Mouse (Mus musculus) midbrain, embryonic 14.5 days (tissue): ENCODE data around the gene Mgat4a. TPM values are rescaled to one million over a fixed set of nuclear protein-coding genes. Genes with fewer than 3 reads are reported as not detected.
A peak's percentile ranks its signal among the peaks of the same experiment; 100 is the strongest.

Experiments
- ATAC-seq: fragments of 200-750 bp; cut with Nextera tagmentation; 2 replicates; pipeline ENCODE4 v1.8.0; 2017; ENCODE audit warnings: moderate number of reproducible peaks, moderate library complexity; ENCODE audit not compliant: low FRiP score, low TSS enrichment
- DNase-seq: peaks from one replicate; pipeline ENCODE4 v3.0.0-alpha.2; 2015
- H3K27ac ChIP-seq: fragments of 300-500 bp; sonication (generic); replicated peaks from 2 replicates; pipeline ENCODE4 v1.5.1; 2014; ENCODE audit warnings: mild to moderate bottlenecking, low read depth, low read length, moderate library complexity
- H3K27me3 ChIP-seq: fragments of 300-500 bp; sonication (generic); 2 replicates; pipeline ENCODE4 v1.6.1; 2014; ENCODE audit warnings: low read length, control low read depth, mixed read lengths; ENCODE audit not compliant: control insufficient read depth, insufficient read depth
- H3K36me3 ChIP-seq: fragments of 300-500 bp; sonication (generic); 2 replicates; pipeline ENCODE4 v1.6.1; 2014; ENCODE audit warnings: low read length, control low read depth; ENCODE audit not compliant: control insufficient read depth, insufficient read depth
- H3K4me1 ChIP-seq: fragments of 300-500 bp; sonication (generic); 2 replicates; pipeline ENCODE4 v1.6.1; 2014; ENCODE audit warnings: mild to moderate bottlenecking, antibody characterized with exemption, low read length, control low read depth; ENCODE audit not compliant: control insufficient read depth, insufficient read depth
- H3K4me2 ChIP-seq: fragments of 300-500 bp; sonication (generic); 2 replicates; pipeline ENCODE4 v1.6.1; 2014; ENCODE audit warnings: mild to moderate bottlenecking, low read length, moderate library complexity
- H3K4me3 ChIP-seq: fragments of 300-500 bp; sonication (generic); replicated peaks from 2 replicates; pipeline ENCODE4 v1.5.1; 2014; ENCODE audit warnings: low read depth, low read length
- H3K9ac ChIP-seq: fragments of 300-500 bp; sonication (generic); replicated peaks from 2 replicates; pipeline ENCODE4 v1.6.1; 2014; ENCODE audit warnings: mild to moderate bottlenecking, low read length, moderate library complexity
- H3K9me3 ChIP-seq: fragments of 300-500 bp; sonication (generic); 2 replicates; pipeline ENCODE4 v1.6.1; 2016; ENCODE audit warnings: low read length, control low read depth, mixed read lengths; ENCODE audit not compliant: control insufficient read depth
- WGBS: fragments of 180-500 bp; shearing (Covaris S2); extraction: QIAGEN DNeasy Blood & Tissue Kit; methylation state at CpG from one replicate; pipeline ENCODE4 v1.1.7; 2014; 5-methylcytosine and 5-hydroxymethylcytosine counted together
- polyA plus RNA-seq: library from polyadenylated mRNA; unstranded; fragments of >200 nt; fragmentation: Nextera tagmentation; extraction: Ambion mirVana; gene quantifications from 2 replicates; pipeline ENCODE4 v1.2.1, GENCODE M21; 2014

Gene Mgat4a
- polyA plus RNA-seq, 1 experiment from 2014 or later: 11.6 TPM

DNA sequence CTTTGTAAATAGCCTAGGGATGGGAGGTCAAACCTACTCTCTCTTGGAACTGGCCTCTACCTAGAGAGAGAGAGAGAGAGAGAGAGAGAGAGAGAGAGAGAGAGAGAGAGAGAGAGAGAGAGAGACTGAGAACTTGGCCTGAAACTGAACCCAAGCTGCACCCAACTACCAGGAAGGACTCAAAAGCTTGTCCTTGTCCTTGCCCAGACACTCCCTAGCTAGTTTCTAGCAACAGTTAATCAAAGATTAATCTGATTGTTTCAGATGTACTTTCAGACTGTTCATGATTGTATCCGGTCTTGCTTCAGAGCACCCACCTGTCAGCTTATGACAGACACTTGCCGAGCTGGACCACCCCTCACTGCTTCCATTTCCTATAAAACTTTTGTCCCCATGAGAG is 25.5 kb upstream of the Mgat4a start:
- no peak for DNase-seq
- 71% methylated on average over 2 of the region's 2 CpGs for WGBS
- no peak for ATAC-seq

DNA sequence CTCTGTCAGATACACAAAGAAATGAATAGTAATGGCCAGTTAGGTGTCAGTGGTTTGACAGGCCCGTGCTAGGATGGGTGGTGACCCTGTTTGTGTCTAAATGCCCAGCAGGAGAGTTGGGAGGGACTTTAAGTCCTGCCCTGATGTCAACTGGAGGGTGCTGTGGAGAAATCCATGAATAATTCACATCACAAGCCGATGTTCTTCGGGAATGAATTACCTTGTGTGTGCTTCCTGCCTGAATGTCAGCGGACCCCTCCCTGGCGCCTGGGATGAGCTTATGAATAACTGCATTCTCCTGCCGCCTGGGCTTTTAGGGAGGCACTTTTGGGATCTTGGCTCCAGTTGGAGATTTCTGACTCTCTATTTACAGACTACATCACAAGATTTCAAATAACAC is 24.6 kb upstream of the Mgat4a start:
- Histone ChIP-seq H3K4me1 (no peaks in the 10 kb centered on the region), H3K4me3 (no peak overlapping the region), H3K27ac (no peak overlapping the region), H3K27me3 (no peaks in the 10 kb centered on the region), H3K9me3 (no peaks in the 10 kb centered on the region), H3K9ac (no peak overlapping the region), H3K36me3 (no peaks in the 10 kb centered on the region), H3K4me2 (no peak overlapping the region)
- WGBS: 14% methylated on average over 6 of the region's 6 CpGs
- DNase-seq (peak; percentile 41), ATAC-seq (no peak)

More for the DNA sequence above, 25.5 kb upstream of the Mgat4a start:
- Histone ChIP-seq H3K4me2 (no peak overlapping the region), H3K27me3 (no peaks in the 10 kb centered on the region), H3K9ac (no peak overlapping the region), H3K4me1 (no peaks in the 10 kb centered on the region), H3K36me3 (no peaks in the 10 kb centered on the region), H3K9me3 (no peaks in the 10 kb centered on the region), H3K27ac (no peak overlapping the region), H3K4me3 (no peak overlapping the region)

DNA sequence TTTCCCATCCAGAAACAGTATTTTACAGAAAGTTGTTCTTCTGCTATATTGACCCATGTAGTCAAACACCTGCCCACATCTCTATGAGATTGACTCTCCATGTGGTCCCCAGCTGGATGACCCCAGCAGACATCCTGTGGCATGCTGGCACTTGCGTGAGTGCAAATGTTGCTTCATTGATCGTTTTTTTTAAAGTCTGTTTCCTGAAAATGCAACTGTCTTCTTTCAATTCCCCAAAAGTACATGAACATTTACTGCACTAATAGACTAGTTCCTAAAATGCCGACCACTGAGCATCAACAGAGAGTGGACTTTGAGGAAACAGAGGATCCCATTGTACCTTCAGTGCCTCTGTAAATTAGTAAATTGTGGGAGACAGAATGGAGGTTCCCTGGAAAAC is 21.1 kb upstream of the Mgat4a start:
- no peak overlapping the region for H3K4me2 ChIP-seq
- H3K27me3 ChIP-seq: no peaks in the 10 kb centered on the region
- H3K4me3 ChIP-seq: no peak overlapping the region
- no peak for ATAC-seq
- DNase-seq: no peak
- H3K9me3 ChIP-seq: no peaks in the 10 kb centered on the region
- H3K27ac ChIP-seq: no peak overlapping the region
- H3K4me1 ChIP-seq: no peaks in the 10 kb centered on the region
- WGBS: 91% methylated on average over 3 of the region's 3 CpGs
- H3K9ac ChIP-seq: no peak overlapping the region
- H3K36me3 ChIP-seq: no peaks in the 10 kb centered on the region

DNA sequence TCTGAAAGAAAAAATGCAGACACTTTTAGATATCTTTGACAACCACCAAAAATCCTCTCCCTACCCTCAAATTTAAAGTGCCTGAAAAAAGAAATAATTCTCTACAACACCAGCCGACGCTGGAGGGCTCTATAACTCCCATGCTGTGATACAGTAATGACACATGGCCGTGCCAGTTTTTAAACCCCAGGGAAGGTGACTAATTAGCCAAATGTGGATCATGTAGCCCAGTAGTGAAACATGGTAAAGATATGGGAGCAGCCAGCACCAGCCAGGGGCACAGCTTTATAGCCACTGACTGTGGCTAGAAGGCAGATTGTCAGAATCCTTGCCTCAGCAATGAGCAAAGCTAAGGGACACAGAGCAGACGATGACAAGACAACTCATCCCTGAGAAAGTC is 19.5 kb upstream of the Mgat4a start:
- Histone ChIP-seq H3K4me3 (no peak overlapping the region), H3K4me2 (no peak overlapping the region), H3K27me3 (no peaks in the 10 kb centered on the region), H3K9me3 (no peaks in the 10 kb centered on the region), H3K27ac (no peak overlapping the region), H3K4me1 (no peaks in the 10 kb centered on the region), H3K9ac (no peak overlapping the region), H3K36me3 (no peaks in the 10 kb centered on the region)
- WGBS: 70% methylated on average over 4 of the region's 4 CpGs
- DNase-seq: peak; percentile 15
- ATAC-seq: no peak

DNA sequence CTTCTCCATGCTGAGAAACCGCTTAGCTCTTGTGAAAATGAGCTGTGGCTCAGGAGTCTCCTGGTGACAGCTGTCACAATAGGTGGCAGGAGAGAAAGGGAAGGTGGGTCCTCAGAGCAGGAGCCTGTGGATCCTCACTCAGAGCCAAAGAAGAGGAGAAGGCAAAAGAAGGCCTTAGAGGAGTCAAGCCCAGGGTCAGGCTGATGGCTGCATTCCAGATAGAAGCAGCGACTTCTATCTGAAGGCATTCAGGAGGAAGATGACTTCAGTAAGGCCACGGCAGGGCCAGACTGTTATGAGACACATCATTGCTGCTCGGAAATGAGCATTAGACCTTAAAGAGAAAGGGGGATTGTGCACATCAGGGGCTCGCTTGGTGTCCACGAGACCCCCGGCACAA is 11.2 kb upstream of the Mgat4a start:
- no peak overlapping the region for H3K9ac ChIP-seq
- no peaks in the 10 kb centered on the region for H3K9me3 ChIP-seq
- H3K27ac ChIP-seq: no peak overlapping the region
- ATAC-seq (no peak), DNase-seq (no peak)
- H3K4me1 ChIP-seq: no peaks in the 10 kb centered on the region
- H3K36me3 ChIP-seq: no peaks in the 10 kb centered on the region
- H3K4me3 ChIP-seq: no peak overlapping the region
- WGBS: 87% methylated on average over 7 of the region's 7 CpGs
- H3K4me2 ChIP-seq: no peak overlapping the region
- no peaks in the 10 kb centered on the region for H3K27me3 ChIP-seq

DNA sequence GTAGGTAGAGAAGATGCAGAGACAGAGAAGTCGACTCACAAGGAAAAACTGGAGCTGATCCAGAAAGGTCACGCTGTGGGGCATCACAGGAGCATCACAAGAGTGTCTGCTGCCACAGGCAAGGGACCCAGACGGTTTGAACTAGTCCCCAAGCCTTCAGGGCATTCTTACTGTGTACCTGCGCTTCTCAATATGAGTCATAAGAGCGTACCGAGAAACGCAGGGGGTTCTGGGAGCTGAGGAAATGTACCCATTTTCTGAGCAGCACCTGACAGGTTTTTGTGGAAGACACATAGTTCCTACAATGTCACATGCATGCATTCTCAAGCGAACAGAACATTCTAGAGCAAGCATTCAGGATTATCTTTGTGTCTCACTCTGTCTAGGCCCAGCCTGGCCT is 8.7 kb upstream of the Mgat4a start:
- no peaks in the 10 kb centered on the region for H3K4me1 ChIP-seq
- H3K4me3 ChIP-seq: no peak overlapping the region
- no peak overlapping the region for H3K9ac ChIP-seq
- DNase-seq (no peak), ATAC-seq (no peak)
- no peaks in the 10 kb centered on the region for H3K27me3 ChIP-seq
- H3K36me3 ChIP-seq: no peaks in the 10 kb centered on the region
- WGBS: 86% methylated on average over 8 of the region's 8 CpGs
- no peak overlapping the region for H3K4me2 ChIP-seq
- H3K9me3 ChIP-seq: no peaks in the 10 kb centered on the region
- H3K27ac ChIP-seq: no peak overlapping the region

DNA sequence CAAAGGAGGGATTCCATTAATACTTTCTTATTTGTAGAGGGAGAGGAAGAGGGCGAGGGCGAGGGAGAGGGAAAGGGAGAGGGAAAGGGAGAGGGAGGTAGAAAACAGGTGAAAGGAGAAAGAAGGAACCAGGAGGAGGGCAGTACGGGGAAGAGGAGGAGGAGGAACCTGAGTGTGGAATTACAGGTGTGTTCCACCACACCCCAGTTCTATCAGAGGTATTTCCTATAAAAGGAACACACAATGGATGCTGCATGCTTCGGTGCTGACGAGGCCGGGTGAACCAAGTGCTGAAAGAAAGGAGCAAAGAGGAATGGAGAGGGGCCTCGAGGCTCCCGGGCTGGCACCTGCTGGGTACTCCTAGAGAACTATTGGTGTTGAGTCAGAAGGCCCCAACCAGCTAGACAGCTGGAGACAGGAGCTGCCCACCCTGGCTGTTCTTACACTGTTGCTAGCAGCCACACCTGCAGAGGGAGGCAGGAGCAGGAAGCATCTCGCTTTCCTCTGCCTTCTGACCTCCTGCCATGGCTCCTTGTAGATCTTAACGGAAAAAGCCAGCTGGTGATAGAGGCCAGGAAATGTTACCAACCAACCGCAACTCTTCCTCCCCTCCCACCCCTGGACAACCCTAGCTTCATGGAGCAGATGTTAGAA is 5.7 kb upstream of the Mgat4a start:
- no peaks in the 10 kb centered on the region for H3K27me3 ChIP-seq
- H3K4me2 ChIP-seq: no peak overlapping the region
- ATAC-seq (no peak), DNase-seq (no peak)
- H3K27ac ChIP-seq: no peak overlapping the region
- no peaks in the 10 kb centered on the region for H3K9me3 ChIP-seq
- 0 out of 2 replicates have a peak, but pooled peaks cover 2% of the 10 kb centered on the region for H3K4me1 ChIP-seq
- no peak overlapping the region for H3K4me3 ChIP-seq
- WGBS: 75% methylated on average over 11 of the region's 11 CpGs
- H3K9ac ChIP-seq: no peak overlapping the region
- H3K36me3 ChIP-seq: no peaks in the 10 kb centered on the region

DNA sequence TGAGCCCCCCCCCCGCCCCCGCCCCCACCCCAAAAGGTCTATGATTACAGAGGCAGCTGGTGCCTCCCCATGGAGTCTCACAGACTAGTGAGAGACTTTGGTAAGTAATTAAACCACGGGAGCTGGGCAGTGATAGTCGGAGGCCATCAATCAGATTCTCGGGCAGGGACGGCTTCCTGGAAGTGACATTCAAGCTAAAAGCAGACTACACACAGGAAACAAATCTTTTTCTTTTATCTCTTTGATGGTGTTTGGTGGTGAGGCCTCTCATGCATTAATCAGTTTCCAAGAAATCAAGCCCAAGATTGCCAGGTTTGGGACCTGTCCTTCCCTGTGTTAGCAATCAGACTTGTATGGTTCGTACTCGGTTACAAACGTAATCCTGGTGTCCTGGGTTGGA is 3.4 kb upstream of the Mgat4a start:
- Histone ChIP-seq H3K4me1 (0 out of 2 replicates have a peak, but pooled peaks cover 8% of the 10 kb centered on the region), H3K4me2 (no peak overlapping the region), H3K27ac (no peak overlapping the region), H3K4me3 (no peak overlapping the region), H3K9ac (no peak overlapping the region), H3K36me3 (no peaks in the 10 kb centered on the region), H3K27me3 (0 out of 2 replicates have a peak, but pooled peaks cover 2% of the 10 kb centered on the region), H3K9me3 (no peaks in the 10 kb centered on the region)
- ATAC-seq: no peak
- no peak for DNase-seq
- 56% methylated on average over 9 of the region's 9 CpGs for WGBS

DNA sequence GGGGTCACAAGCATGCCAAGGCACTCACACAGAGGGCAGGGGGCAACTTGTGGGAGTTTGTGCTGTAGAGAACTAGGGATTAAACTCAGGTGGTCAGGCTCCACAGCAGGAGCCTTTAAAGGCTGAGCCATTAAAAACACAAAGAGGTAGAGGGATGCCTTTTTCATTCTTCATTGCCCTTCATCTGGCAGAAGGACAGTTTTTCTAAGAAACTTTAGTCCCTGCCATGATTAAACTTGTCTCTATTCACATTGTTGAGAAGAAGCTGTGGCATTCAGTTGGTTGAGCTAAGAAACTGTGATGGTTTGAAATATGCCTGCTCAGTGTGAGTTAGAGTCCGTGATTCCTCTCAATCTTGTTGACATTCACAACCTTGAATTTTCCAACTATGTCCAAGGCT is 2.2 kb upstream of the Mgat4a start:
- H3K27me3 ChIP-seq: 0 out of 2 replicates have a peak, but pooled peaks cover 4% of the 10 kb centered on the region
- 0 out of 2 replicates have a peak, but pooled peaks cover 8% of the 10 kb centered on the region for H3K4me1 ChIP-seq
- ATAC-seq: no peak
- H3K9ac ChIP-seq: no peak overlapping the region
- no peak for DNase-seq
- no peaks in the 10 kb centered on the region for H3K9me3 ChIP-seq
- WGBS: 42% methylated on average over 1 of the region's 1 CpGs
- H3K4me3 ChIP-seq: no peak overlapping the region
- no peak overlapping the region for H3K4me2 ChIP-seq
- no peaks in the 10 kb centered on the region for H3K36me3 ChIP-seq
- H3K27ac ChIP-seq: no peak overlapping the region
